Comparison of ENCODE assay signal across 8 mouse cellular contexts in genomic region chr15:89177576-89178259, GRCm38 (mm10). TPM values are rescaled to one million over a fixed set of nuclear protein-coding genes. Genes with fewer than 3 reads are reported as not detected.
DNase-seq lines count a peak whose midpoint lies in the region; ATAC-seq lines count a peak whose summit lies in the region.

No protein-coding gene starts in this region.

- no peaks in the 10 kb centered on the region for H3K9me3 ChIP-seq in kidney, embryonic 14.5 days (ENCODE audit: control insufficient read depth, low read length)
- no peaks in the 10 kb centered on the region for H3K9me3 ChIP-seq in embryonic facial prominence, embryonic 15.5 days (replicated peaks)
- H3K9me3 ChIP-seq in intestine, embryonic 14.5 days (ENCODE audit: control insufficient read depth, low read length) = no peaks in the 10 kb centered on the region
- no peaks in the 10 kb centered on the region for H3K9me3 ChIP-seq in midbrain, embryonic 11.5 days (ENCODE audit: control insufficient read depth, low read length)

- no peak for ATAC-seq in kidney, embryonic 14.5 days (ENCODE audit: low FRiP score, low TSS enrichment)
- ATAC-seq in embryonic facial prominence, embryonic 15.5 days (ENCODE audit: insufficient number of reproducible peaks, low FRiP score, low TSS enrichment, low read depth) = no peak
- no peak for ATAC-seq in intestine, embryonic 14.5 days (replicated peaks; ENCODE audit: low FRiP score, low TSS enrichment, low read depth)
- no peak for ATAC-seq in midbrain, embryonic 11.5 days (ENCODE audit: low FRiP score)

- H3K27ac ChIP-seq in kidney, embryonic 14.5 days (ENCODE audit: low read depth, low read length) = peak overlapping the region; percentile 84; the same call in 1 of the 2 replicates
- peak overlapping the region; percentile 92 for H3K27ac ChIP-seq in embryonic facial prominence, embryonic 15.5 days (replicated peaks)
- peak overlapping the region; percentile 64 for H3K27ac ChIP-seq in intestine, embryonic 14.5 days (ENCODE audit: low read depth)
- no peak overlapping the region for H3K27ac ChIP-seq in midbrain, embryonic 11.5 days (ENCODE audit: low read depth, low read length)

- WGBS in kidney, embryonic 14.5 days = 67% methylated on average over 4 of the region's 4 CpGs
- WGBS in embryonic facial prominence, embryonic 15.5 days = 68% methylated on average over 4 of the region's 4 CpGs
- WGBS in intestine, embryonic 14.5 days = 65% methylated on average over 4 of the region's 4 CpGs
- WGBS in midbrain, embryonic 11.5 days = 84% methylated on average over 4 of the region's 4 CpGs

- no peak for DNase-seq in kidney, postnatal 14 days
- no peak for DNase-seq in intestine, embryonic 14.5 days (ENCODE audit: low spot score)
- no peak for DNase-seq in midbrain, embryonic 11.5 days (ENCODE audit: low spot score, missing footprints)
- DNase-seq in adrenal gland, adult 2 months = no peak
- DNase-seq in right cerebral cortex, adult 2 months (ENCODE audit: low spot score in 2 of 2) = no peak
- no peak for DNase-seq in adrenal gland, postnatal 25 days

- H3K4me1 ChIP-seq in kidney, embryonic 14.5 days (ENCODE audit: control insufficient read depth, insufficient read depth, low read length) = peaks cover 69% of the 10 kb centered on the region
- peaks cover 87% of the 10 kb centered on the region for H3K4me1 ChIP-seq in embryonic facial prominence, embryonic 15.5 days
- H3K4me1 ChIP-seq in intestine, embryonic 14.5 days (replicated peaks; ENCODE audit: control insufficient read depth, insufficient read depth, low read length) = peaks cover 61% of the 10 kb centered on the region
- H3K4me1 ChIP-seq in midbrain, embryonic 11.5 days (ENCODE audit: control insufficient read depth, insufficient read depth, low read length) = peaks cover 71% of the 10 kb centered on the region

- peak overlapping the region; percentile 77 for H3K4me2 ChIP-seq in kidney, embryonic 14.5 days (replicated peaks; ENCODE audit: low read depth, low read length)
- H3K4me2 ChIP-seq in embryonic facial prominence, embryonic 15.5 days (replicated peaks) = peak overlapping the region; percentile 81
- peak overlapping the region; percentile 63 for H3K4me2 ChIP-seq in intestine, embryonic 14.5 days (ENCODE audit: low read length)
- H3K4me2 ChIP-seq in midbrain, embryonic 11.5 days = peak overlapping the region; percentile 90

- H3K27me3 ChIP-seq in kidney, embryonic 14.5 days (ENCODE audit: control insufficient read depth, insufficient read depth, low read length) = no peaks in the 10 kb centered on the region
- no peaks in the 10 kb centered on the region for H3K27me3 ChIP-seq in embryonic facial prominence, embryonic 15.5 days
- H3K27me3 ChIP-seq in intestine, embryonic 14.5 days (replicated peaks; ENCODE audit: control insufficient read depth, insufficient read depth, low read length) = no peaks in the 10 kb centered on the region
- no peaks in the 10 kb centered on the region for H3K27me3 ChIP-seq in midbrain, embryonic 11.5 days (ENCODE audit: control insufficient read depth, insufficient read depth, low read length)

- no peak overlapping the region for H3K9ac ChIP-seq in kidney, embryonic 14.5 days (ENCODE audit: low read depth, low read length)
- no peak overlapping the region for H3K9ac ChIP-seq in embryonic facial prominence, embryonic 15.5 days
- no peak overlapping the region; the same call in 1 of the 2 replicates for H3K9ac ChIP-seq in intestine, embryonic 14.5 days (ENCODE audit: low read length)
- H3K9ac ChIP-seq in midbrain, embryonic 11.5 days (ENCODE audit: low read length) = peak overlapping the region; percentile 4; the same call in 1 of the 2 replicates

- no peaks in the 10 kb centered on the region for H3K36me3 ChIP-seq in kidney, embryonic 14.5 days (ENCODE audit: control insufficient read depth, insufficient read depth, low read length)
- no peaks in the 10 kb centered on the region for H3K36me3 ChIP-seq in embryonic facial prominence, embryonic 15.5 days
- no peaks in the 10 kb centered on the region for H3K36me3 ChIP-seq in intestine, embryonic 14.5 days (ENCODE audit: control insufficient read depth, insufficient read depth, low read length)
- no peaks in the 10 kb centered on the region for H3K36me3 ChIP-seq in midbrain, embryonic 11.5 days (ENCODE audit: control insufficient read depth, insufficient read depth, low read length)

- H3K4me3 ChIP-seq in kidney, embryonic 14.5 days (ENCODE audit: low read length) = peak overlapping the region; percentile 71; the same call in 1 of the 2 replicates
- peak overlapping the region; percentile 72 for H3K4me3 ChIP-seq in embryonic facial prominence, embryonic 15.5 days (replicated peaks)
- no peak overlapping the region for H3K4me3 ChIP-seq in intestine, embryonic 14.5 days (ENCODE audit: low read depth, low read length)
- no peak overlapping the region for H3K4me3 ChIP-seq in midbrain, embryonic 11.5 days (ENCODE audit: low read depth, low read length)

RNA-seq across cellular contexts. Expression of gene Plxnb2, which starts 2.9 kb away (rescaled TPM):
- 124 and 165 TPM in 2 replicates for polyA plus RNA-seq in kidney, embryonic 14.5 days (2014; fragmentation: Nextera tagmentation; extraction: Ambion mirVana)
- polyA plus RNA-seq in embryonic facial prominence, embryonic 15.5 days (2015; fragmentation: Nextera tagmentation; extraction: Ambion mirVana) = 157 and 161 TPM in 2 replicates
- 149 and 150 TPM in 2 replicates for polyA plus RNA-seq in intestine, embryonic 14.5 days (2014; fragmentation: Nextera tagmentation; extraction: Ambion mirVana)
- 97.5 and 115 TPM in 2 replicates for polyA plus RNA-seq in midbrain, embryonic 11.5 days (2014; fragmentation: Nextera tagmentation; extraction: Ambion mirVana)
- 100 to 1,000 TPM in 1 of 2 experiments, 10 to 100 TPM in 1; 94.8 to 118 TPM for total RNA-seq in adrenal gland, adult 2 months (2021)
- 168 and 182 TPM in 2 replicates for polyA plus RNA-seq in adrenal gland, adult 2 months (2012; rRNA removed)
- 121 and 144 TPM in 2 replicates for total RNA-seq in adrenal gland, postnatal 25 days (2021)

RNA-seq across cellular contexts. Expression of gene Dennd6b, which starts 18.6 kb away (rescaled TPM):
- 15.8 and 16.6 TPM in 2 replicates for polyA plus RNA-seq in kidney, embryonic 14.5 days (2014; fragmentation: Nextera tagmentation; extraction: Ambion mirVana)
- 16.3 and 16.7 TPM in 2 replicates for polyA plus RNA-seq in embryonic facial prominence, embryonic 15.5 days (2015; fragmentation: Nextera tagmentation; extraction: Ambion mirVana)
- 13.9 and 16.2 TPM in 2 replicates for polyA plus RNA-seq in intestine, embryonic 14.5 days (2014; fragmentation: Nextera tagmentation; extraction: Ambion mirVana)
- polyA plus RNA-seq in midbrain, embryonic 11.5 days (2014; fragmentation: Nextera tagmentation; extraction: Ambion mirVana) = 26.2 and 26.6 TPM in 2 replicates
- total RNA-seq in adrenal gland, adult 2 months (2021) = 1 to 10 TPM; 5.2 to 5.7 TPM
- 24.0 and 24.9 TPM in 2 replicates for polyA plus RNA-seq in adrenal gland, adult 2 months (2012; rRNA removed)
- 5.7 and 9.1 TPM in 2 replicates for total RNA-seq in adrenal gland, postnatal 25 days (2021)

RNA-seq across cellular contexts. Expression of gene Mapk11, which starts 28.3 kb away (rescaled TPM):
- 8.4 and 14.8 TPM in 2 replicates for polyA plus RNA-seq in kidney, embryonic 14.5 days (2014; fragmentation: Nextera tagmentation; extraction: Ambion mirVana)
- polyA plus RNA-seq in embryonic facial prominence, embryonic 15.5 days (2015; fragmentation: Nextera tagmentation; extraction: Ambion mirVana) = 10.7 and 12.7 TPM in 2 replicates
- polyA plus RNA-seq in intestine, embryonic 14.5 days (2014; fragmentation: Nextera tagmentation; extraction: Ambion mirVana) = 7.4 and 7.8 TPM in 2 replicates
- polyA plus RNA-seq in midbrain, embryonic 11.5 days (2014; fragmentation: Nextera tagmentation; extraction: Ambion mirVana) = 34.9 and 40.6 TPM in 2 replicates
- 1 to 10 TPM; 2.5 to 3.6 TPM for total RNA-seq in adrenal gland, adult 2 months (2021)
- 4.1 and 4.4 TPM in 2 replicates for polyA plus RNA-seq in adrenal gland, adult 2 months (2012; rRNA removed)
- total RNA-seq in adrenal gland, postnatal 25 days (2021) = 4.1 and 6.1 TPM in 2 replicates

RNA-seq across cellular contexts. Expression of gene Ppp6r2, which starts 33.6 kb away (rescaled TPM):
- 23.6 and 29.8 TPM in 2 replicates for polyA plus RNA-seq in kidney, embryonic 14.5 days (2014; fragmentation: Nextera tagmentation; extraction: Ambion mirVana)
- 33.3 and 35.8 TPM in 2 replicates for polyA plus RNA-seq in embryonic facial prominence, embryonic 15.5 days (2015; fragmentation: Nextera tagmentation; extraction: Ambion mirVana)
- 26.9 and 29.6 TPM in 2 replicates for polyA plus RNA-seq in intestine, embryonic 14.5 days (2014; fragmentation: Nextera tagmentation; extraction: Ambion mirVana)
- 35.9 and 40.0 TPM in 2 replicates for polyA plus RNA-seq in midbrain, embryonic 11.5 days (2014; fragmentation: Nextera tagmentation; extraction: Ambion mirVana)
- total RNA-seq in adrenal gland, adult 2 months (2021) = 10 to 100 TPM; 38.6 to 54.4 TPM
- polyA plus RNA-seq in adrenal gland, adult 2 months (2012; rRNA removed) = 565 and 749 TPM in 2 replicates
- total RNA-seq in adrenal gland, postnatal 25 days (2021) = 43.3 and 45.8 TPM in 2 replicates

RNA-seq across cellular contexts. Expression of gene Mapk12, which starts 37.2 kb away (rescaled TPM):
- polyA plus RNA-seq in kidney, embryonic 14.5 days (2014; fragmentation: Nextera tagmentation; extraction: Ambion mirVana) = 20.8 and 23.4 TPM in 2 replicates
- polyA plus RNA-seq in embryonic facial prominence, embryonic 15.5 days (2015; fragmentation: Nextera tagmentation; extraction: Ambion mirVana) = 9.4 and 11.2 TPM in 2 replicates
- 4.5 and 5.1 TPM in 2 replicates for polyA plus RNA-seq in intestine, embryonic 14.5 days (2014; fragmentation: Nextera tagmentation; extraction: Ambion mirVana)
- polyA plus RNA-seq in midbrain, embryonic 11.5 days (2014; fragmentation: Nextera tagmentation; extraction: Ambion mirVana) = 21.3 and 27.0 TPM in 2 replicates
- total RNA-seq in adrenal gland, adult 2 months (2021) = 10 to 100 TPM in 1 of 2 experiments, 1 to 10 TPM in 1; 6.7 to 10.2 TPM
- 5.9 and 9.1 TPM in 2 replicates for polyA plus RNA-seq in adrenal gland, adult 2 months (2012; rRNA removed)
- 8.1 and 11.3 TPM in 2 replicates for total RNA-seq in adrenal gland, postnatal 25 days (2021)

Comparison
In these comparisons a context has a peak if more than half of its experiments do, and no peak if none do; other contexts are left out.
1. H3K4me3 ChIP-seq: peak in kidney, embryonic 14.5 days (single experiment) and embryonic facial prominence, embryonic 15.5 days (single experiment); none in intestine, embryonic 14.5 days (single experiment) and midbrain, embryonic 11.5 days (single experiment).
2. Peak in every context shown above with its lines, with median percentiles within 50 percentile points of each other: H3K4me2 ChIP-seq.